Mouse (Mus musculus) heart, embryonic 16.5 days (tissue): ENCODE data around the gene Slc37a4. TPM values are rescaled to one million over a fixed set of nuclear protein-coding genes. Genes with fewer than 3 reads are reported as not detected.

Experiments used
- ATAC-seq: fragments of 200-750 bp; cut with Nextera tagmentation; replicated peaks from 2 replicates; pipeline ENCODE4 v1.8.0; 2017; ENCODE audit warnings: moderate number of reproducible peaks; ENCODE audit not compliant: insufficient read depth, low FRiP score; ENCODE audit errors: extremely low read depth
- H3K27ac ChIP-seq: fragments of 300-500 bp; sonication (generic); 2 replicates; pipeline ENCODE4 v1.5.1; 2014; ENCODE audit warnings: mild to moderate bottlenecking, low read length, control low read depth, moderate library complexity
- H3K27me3 ChIP-seq: fragments of 300-500 bp; sonication (generic); 2 replicates; pipeline ENCODE4 v1.6.1; 2014; ENCODE audit warnings: low read length, mixed read lengths; ENCODE audit not compliant: control insufficient read depth, insufficient read depth
- H3K36me3 ChIP-seq: fragments of 300-500 bp; sonication (generic); 2 replicates; pipeline ENCODE4 v1.6.1; 2014; ENCODE audit not compliant: control insufficient read depth, insufficient read depth
- H3K4me1 ChIP-seq: fragments of 300-500 bp; sonication (generic); 2 replicates; pipeline ENCODE4 v1.6.1; 2014; ENCODE audit warnings: low read length, mixed read lengths; ENCODE audit not compliant: control insufficient read depth, insufficient read depth
- H3K4me2 ChIP-seq: fragments of 300-500 bp; sonication (generic); 2 replicates; pipeline ENCODE4 v1.6.1; 2014; ENCODE audit warnings: low read depth, mild to moderate bottlenecking, control low read depth, low read length
- H3K4me3 ChIP-seq: fragments of 300-500 bp; sonication (generic); 2 replicates; pipeline ENCODE4 v1.5.1; 2014; ENCODE audit warnings: mild to moderate bottlenecking, control low read depth, low read length
- H3K9ac ChIP-seq: fragments of 300-500 bp; sonication (generic); 2 replicates; pipeline ENCODE4 v1.6.1; 2014; ENCODE audit warnings: low read length, control low read depth
- H3K9me3 ChIP-seq: fragments of 300-500 bp; sonication (generic); replicated peaks from 2 replicates; pipeline ENCODE4 v1.6.1; 2016; ENCODE audit warnings: low read length; ENCODE audit not compliant: control insufficient read depth
- WGBS: fragments of 180-500 bp; shearing (Covaris S2); extraction: QIAGEN DNeasy Blood & Tissue Kit; methylation state at CpG from one replicate; pipeline ENCODE4 v1.1.7; 2014; 5-methylcytosine and 5-hydroxymethylcytosine counted together
- polyA plus RNA-seq: library from polyadenylated mRNA; unstranded; fragments of >200 nt; fragmentation: Nextera tagmentation; extraction: Ambion mirVana; gene quantifications from 2 replicates; pipeline ENCODE4 v1.2.1, GENCODE M21; 2015

Gene Slc37a4
- polyA plus RNA-seq, 1 experiment from 2014 or later: 37.8 TPM

DNA sequence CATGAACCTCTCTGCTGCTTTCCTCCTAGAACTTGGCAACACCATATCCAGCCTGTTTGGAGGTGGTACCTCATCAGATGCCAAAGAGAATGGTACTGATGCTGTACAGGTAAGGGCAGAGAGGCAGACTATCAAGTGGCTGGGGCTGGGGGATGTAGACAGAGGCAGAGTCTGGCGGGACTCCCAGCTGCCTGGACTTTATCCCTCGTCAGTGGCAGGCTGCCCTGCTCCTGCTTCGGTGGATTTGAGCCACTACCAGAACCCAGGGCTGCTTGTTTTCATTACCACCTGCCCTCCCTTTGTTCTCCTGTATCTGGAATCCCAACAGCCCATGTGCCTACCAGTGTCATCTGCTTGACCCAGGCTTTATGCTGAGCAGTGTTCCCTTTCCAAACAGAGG lies 9.4 kb upstream of the Slc37a4 start:
- Histone ChIP-seq H3K27ac (no peak overlapping the region), H3K27me3 (no peaks in the 10 kb centered on the region), H3K9ac (no peak overlapping the region), H3K4me1 (no peaks in the 10 kb centered on the region), H3K36me3 (peaks cover 88% of the 10 kb centered on the region), H3K4me2 (no peak overlapping the region), H3K4me3 (no peak overlapping the region), H3K9me3 (no peaks in the 10 kb centered on the region)
- no peak for ATAC-seq
- WGBS: 62% methylated on average over 3 of the region's 3 CpGs

DNA sequence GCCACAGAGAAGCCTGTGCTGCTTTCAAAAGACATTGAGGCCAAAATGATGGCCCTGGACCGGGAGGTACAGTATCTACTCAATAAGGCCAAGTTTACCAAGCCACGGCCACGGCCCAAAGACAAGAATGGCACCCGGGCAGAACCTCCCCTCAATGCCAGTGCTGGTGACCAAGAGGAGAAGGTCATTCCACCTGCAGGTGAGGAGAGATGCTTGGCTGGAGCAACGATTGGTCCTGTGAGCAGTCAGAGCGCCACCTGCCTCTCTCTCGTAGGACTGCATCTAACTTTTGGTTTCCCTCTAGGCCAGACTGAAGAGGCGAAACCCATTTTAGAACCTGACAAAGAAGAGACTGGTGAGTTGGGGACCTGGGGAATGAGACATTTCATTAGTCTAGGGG lies 7.4 kb upstream of the Slc37a4 start:
- Histone ChIP-seq H3K27me3 (no peaks in the 10 kb centered on the region), H3K9me3 (no peaks in the 10 kb centered on the region), H3K4me3 (no peak overlapping the region), H3K9ac (no peak overlapping the region), H3K36me3 (peaks cover 69% of the 10 kb centered on the region), H3K4me2 (no peak overlapping the region), H3K27ac (no peak overlapping the region), H3K4me1 (no peaks in the 10 kb centered on the region)
- 60% methylated on average over 8 of the region's 8 CpGs for WGBS
- ATAC-seq: no peak

DNA sequence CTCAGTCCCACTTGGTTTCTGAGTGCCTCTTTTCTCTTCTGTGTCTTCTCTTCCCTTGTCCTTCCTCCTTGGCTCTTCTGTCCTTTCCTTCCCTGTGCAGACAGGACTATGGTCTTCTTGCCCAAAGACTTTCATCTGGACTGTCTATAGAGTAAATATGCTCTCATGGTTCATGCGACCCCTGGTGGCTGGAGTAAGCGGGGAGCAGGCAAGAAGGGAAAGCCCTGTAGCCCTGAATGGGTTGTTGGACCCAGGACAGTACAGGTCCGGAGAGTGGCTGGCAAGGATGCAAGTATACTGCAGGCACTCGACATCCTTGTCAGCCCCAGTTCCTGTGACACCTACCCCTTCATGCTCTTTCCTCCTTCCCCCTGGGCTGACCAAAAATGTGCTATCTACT lies 5.2 kb upstream of the Slc37a4 start:
- H3K4me1 ChIP-seq: peaks cover 6% of the 10 kb centered on the region
- H3K9ac ChIP-seq: no peak overlapping the region
- ATAC-seq: no peak
- H3K36me3 ChIP-seq: peaks cover 47% of the 10 kb centered on the region
- 39% methylated on average over 4 of the region's 4 CpGs for WGBS
- no peak overlapping the region for H3K4me3 ChIP-seq
- no peak overlapping the region for H3K4me2 ChIP-seq
- no peaks in the 10 kb centered on the region for H3K9me3 ChIP-seq
- no peaks in the 10 kb centered on the region for H3K27me3 ChIP-seq
- H3K27ac ChIP-seq: no peak overlapping the region

DNA sequence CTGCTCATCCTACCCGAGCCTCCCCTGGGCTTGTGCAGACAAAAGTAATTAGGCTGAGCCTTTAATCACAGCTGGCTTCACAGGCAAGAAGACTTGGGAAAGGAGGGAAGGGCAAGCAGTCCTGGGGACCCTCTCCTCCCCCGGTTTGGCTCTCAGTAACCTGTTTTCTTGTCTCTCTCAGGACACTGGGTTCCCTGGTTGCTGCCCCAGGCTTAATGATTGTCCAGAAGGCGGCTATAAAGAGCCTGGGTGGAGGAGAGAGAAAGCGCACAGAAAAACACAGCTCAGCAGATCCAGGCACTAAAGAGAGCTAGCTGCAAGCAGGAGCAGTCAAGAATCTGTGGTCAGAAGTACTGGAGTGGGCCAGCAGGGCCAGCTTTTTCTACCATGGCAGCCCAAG lies 1.4 kb downstream of the Slc37a4 start:
- no peaks in the 10 kb centered on the region for H3K9me3 ChIP-seq
- WGBS: 32% methylated on average over 4 of the region's 4 CpGs
- peak overlapping the region; percentile 93 for H3K9ac ChIP-seq
- H3K27ac ChIP-seq: peak overlapping the region; percentile 35; the same call in 1 of the 2 replicates
- no peaks in the 10 kb centered on the region for H3K27me3 ChIP-seq
- H3K36me3 ChIP-seq: peaks cover 16% of the 10 kb centered on the region
- peaks cover 51% of the 10 kb centered on the region for H3K4me1 ChIP-seq
- peak overlapping the region; percentile 86 for H3K4me3 ChIP-seq
- H3K4me2 ChIP-seq: peak overlapping the region; percentile 81
- no peak for ATAC-seq

DNA sequence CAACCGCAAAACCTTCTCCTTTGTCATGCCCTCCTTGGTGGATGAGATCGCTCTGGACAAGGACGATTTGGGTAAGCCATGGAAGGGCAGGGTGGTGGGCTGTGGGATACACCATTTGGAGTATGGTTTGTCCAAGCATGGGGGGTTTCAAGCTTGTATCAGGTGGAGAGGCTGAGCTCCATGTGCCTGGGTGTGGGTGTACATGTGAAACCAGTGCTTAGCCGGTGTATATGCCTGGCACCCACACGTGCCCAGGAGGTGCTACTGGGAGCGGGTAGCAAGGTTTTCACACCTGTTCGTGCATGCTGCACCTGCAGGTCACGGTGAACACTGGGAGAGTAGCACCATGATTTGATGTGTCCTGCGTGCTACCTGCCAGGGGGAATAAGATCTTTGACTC lies 1.9 kb downstream of the Slc37a4 start:
- peaks cover 18% of the 10 kb centered on the region for H3K36me3 ChIP-seq
- 83% methylated on average over 9 of the region's 9 CpGs for WGBS
- no peak overlapping the region for H3K9ac ChIP-seq

DNA sequence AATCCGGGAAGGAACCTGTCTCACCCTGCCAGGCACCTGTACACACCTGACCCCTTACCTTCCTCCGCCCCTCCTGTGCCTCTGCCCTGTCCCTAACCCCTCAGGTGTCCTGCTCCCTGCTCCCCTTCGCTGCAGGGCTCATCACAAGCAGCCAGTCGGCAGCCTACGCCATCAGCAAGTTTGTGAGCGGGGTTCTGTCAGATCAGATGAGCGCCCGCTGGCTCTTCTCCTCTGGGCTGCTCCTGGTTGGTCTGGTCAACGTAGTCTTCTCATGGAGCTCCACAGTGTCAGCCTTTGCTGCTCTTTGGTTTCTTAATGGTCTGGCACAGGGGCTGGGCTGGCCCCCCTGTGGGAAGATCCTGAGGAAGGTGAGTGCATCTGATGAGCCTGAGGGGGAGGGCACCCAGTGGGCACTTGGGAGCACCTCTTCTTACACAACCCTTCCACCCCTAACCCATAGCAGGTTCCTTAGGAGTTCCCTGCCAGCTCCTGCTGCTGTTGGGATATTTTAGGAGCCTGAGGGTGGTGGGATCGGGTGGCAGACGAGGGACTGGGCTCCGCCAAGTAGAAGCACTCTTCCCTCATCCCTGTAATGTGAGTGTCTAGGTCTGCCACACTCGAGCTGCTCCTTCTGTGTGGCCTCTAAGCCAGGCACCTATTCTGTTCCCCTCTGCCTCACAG lies 2.6 kb downstream of the Slc37a4 start:
- H3K27ac ChIP-seq: peak overlapping the region; percentile 9
- no peak for ATAC-seq
- H3K27me3 ChIP-seq: no peaks in the 10 kb centered on the region
- no peak overlapping the region for H3K4me3 ChIP-seq
- peaks cover 26% of the 10 kb centered on the region for H3K36me3 ChIP-seq
- no peak overlapping the region; the same call in 1 of the 2 replicates for H3K4me2 ChIP-seq
- H3K9me3 ChIP-seq: no peaks in the 10 kb centered on the region
- peak overlapping the region; percentile 36 for H3K9ac ChIP-seq
- peaks cover 51% of the 10 kb centered on the region for H3K4me1 ChIP-seq
- 71% methylated on average over 13 of the region's 13 CpGs for WGBS

More for the DNA sequence above, 1.9 kb downstream of the Slc37a4 start:
- H3K9me3 ChIP-seq: no peaks in the 10 kb centered on the region
- no peak overlapping the region for H3K27ac ChIP-seq
- H3K4me2 ChIP-seq: no peak overlapping the region; the same call in 1 of the 2 replicates
- no peak for ATAC-seq
- no peak overlapping the region for H3K4me3 ChIP-seq
- peaks cover 51% of the 10 kb centered on the region for H3K4me1 ChIP-seq
- H3K27me3 ChIP-seq: no peaks in the 10 kb centered on the region

DNA sequence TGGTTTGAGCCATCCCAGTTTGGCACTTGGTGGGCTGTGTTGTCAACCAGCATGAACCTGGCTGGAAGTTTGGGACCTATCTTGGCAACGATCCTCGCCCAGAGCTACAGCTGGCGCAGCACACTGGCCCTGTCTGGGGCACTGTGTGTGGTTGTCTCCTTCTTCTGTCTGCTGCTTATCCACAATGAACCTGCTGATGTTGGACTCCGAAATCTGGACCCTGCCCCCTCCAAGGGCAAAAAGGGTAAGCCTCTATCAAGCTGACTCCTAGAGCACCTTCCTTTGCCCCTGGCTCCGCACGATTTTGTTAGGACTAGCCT lies 3.1 kb downstream of the Slc37a4 start:
- no peak for ATAC-seq
- H3K9me3 ChIP-seq: no peaks in the 10 kb centered on the region
- peaks cover 51% of the 10 kb centered on the region for H3K4me1 ChIP-seq
- H3K4me2 ChIP-seq: no peak overlapping the region
- H3K27me3 ChIP-seq: no peaks in the 10 kb centered on the region
- H3K27ac ChIP-seq: peak overlapping the region; percentile 9
- peaks cover 30% of the 10 kb centered on the region for H3K36me3 ChIP-seq
- no peak overlapping the region; the same call in 1 of the 2 replicates for H3K9ac ChIP-seq
- no peak overlapping the region for H3K4me3 ChIP-seq
- 82% methylated on average over 6 of the region's 6 CpGs for WGBS

DNA sequence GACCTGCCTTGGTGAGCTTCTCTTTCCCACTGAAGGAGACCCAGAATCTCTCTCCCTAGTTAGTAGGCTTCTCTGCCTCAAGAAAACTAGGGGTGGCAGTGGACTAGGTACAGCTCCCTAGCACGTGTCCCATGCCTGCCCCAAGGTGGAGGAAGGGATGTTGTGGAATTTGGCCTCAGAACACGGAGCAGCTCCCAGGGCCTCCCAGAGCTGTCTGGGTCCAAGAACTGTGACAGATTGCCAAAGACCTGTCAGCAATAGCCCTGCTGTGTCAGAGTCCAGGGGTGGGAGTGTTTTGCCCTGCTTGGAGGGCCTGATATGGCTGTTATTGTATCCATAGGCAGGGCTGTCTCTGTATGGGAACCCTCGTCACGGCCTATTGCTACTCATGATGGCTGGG lies 4.4 kb downstream of the Slc37a4 start:
- peak; percentile 33 for ATAC-seq

DNA sequence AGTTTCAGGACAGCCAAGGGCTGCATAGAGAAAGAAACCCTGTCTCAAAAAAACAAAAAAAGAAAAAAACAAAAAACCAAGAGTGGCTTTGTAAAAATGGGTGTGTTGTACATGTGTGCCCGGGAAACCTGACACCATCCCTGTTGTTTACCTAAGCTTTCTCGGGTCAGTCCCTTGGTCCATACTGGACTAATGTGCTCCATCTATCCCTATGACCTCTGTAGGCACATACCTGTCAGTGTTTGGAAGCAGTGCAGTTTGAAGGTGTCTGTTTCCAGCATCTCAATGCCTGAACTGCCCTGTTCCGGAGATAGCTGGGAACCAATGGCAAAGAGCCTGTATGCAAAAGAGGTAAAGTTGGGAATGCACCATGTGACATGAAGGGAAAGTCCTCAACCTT lies 8.4 kb downstream of the Slc37a4 start:
- Histone ChIP-seq H3K4me2 (no peak overlapping the region), H3K9ac (no peak overlapping the region), H3K27me3 (no peaks in the 10 kb centered on the region), H3K27ac (no peak overlapping the region), H3K36me3 (peaks cover 50% of the 10 kb centered on the region), H3K4me1 (peaks cover 37% of the 10 kb centered on the region), H3K9me3 (no peaks in the 10 kb centered on the region), H3K4me3 (no peak overlapping the region)
- WGBS: 82% methylated on average over 3 of the region's 3 CpGs
- ATAC-seq: no peak

More for the DNA sequence above, 4.4 kb downstream of the Slc37a4 start:
- H3K4me3 ChIP-seq: no peak overlapping the region
- peaks cover 36% of the 10 kb centered on the region for H3K36me3 ChIP-seq
- H3K9ac ChIP-seq: no peak overlapping the region
- 28% methylated on average over 4 of the region's 4 CpGs for WGBS
- H3K9me3 ChIP-seq: no peaks in the 10 kb centered on the region
- H3K27ac ChIP-seq: peak overlapping the region; percentile 83
- H3K4me1 ChIP-seq: peaks cover 55% of the 10 kb centered on the region
- peak overlapping the region; percentile 10; the same call in 1 of the 2 replicates for H3K4me2 ChIP-seq
- H3K27me3 ChIP-seq: no peaks in the 10 kb centered on the region
